Mouse (Mus musculus) heart, embryonic 10.5 days (tissue): ENCODE measurements at regions not wholly inside any gene's neighbourhood (a gene's known extent, or its start where the extent isn't known, plus 50 kb on each side); places are given as distances from the start of the nearest gene placed in this dataset.

Source experiments
- DNase-seq: peaks from one replicate; pipeline ENCODE4 v3.0.0-alpha.2; 2017; ENCODE audit warnings: low spot score
- H3K27ac ChIP-seq: fragments of 300-500 bp; sonication (generic); 2 replicates; pipeline ENCODE4 v1.5.1; 2016; ENCODE audit warnings: mild to moderate bottlenecking
- H3K27me3 ChIP-seq: fragments of 300-500 bp; sonication (generic); 2 replicates; pipeline ENCODE4 v1.6.1; 2016; ENCODE audit warnings: mild to moderate bottlenecking; ENCODE audit not compliant: poor library complexity, insufficient read depth, severe bottlenecking
- H3K36me3 ChIP-seq: fragments of 300-500 bp; sonication (generic); 2 replicates; pipeline ENCODE4 v1.6.1; 2016; ENCODE audit warnings: mild to moderate bottlenecking, moderate library complexity
- H3K4me1 ChIP-seq: fragments of 300-500 bp; sonication (generic); 2 replicates; pipeline ENCODE4 v1.6.1; 2016; ENCODE audit warnings: mild to moderate bottlenecking
- H3K4me3 ChIP-seq: fragments of 300-500 bp; sonication (generic); 2 replicates; pipeline ENCODE4 v1.5.1; 2016; ENCODE audit warnings: mild to moderate bottlenecking, moderate library complexity
- H3K9me3 ChIP-seq: fragments of 300-500 bp; sonication (generic); 2 replicates; pipeline ENCODE4 v1.6.1; 2016; ENCODE audit warnings: mild to moderate bottlenecking, moderate library complexity
- WGBS: fragments of 180-500 bp; shearing (Covaris S2); methylation state at CpG from one replicate; pipeline ENCODE4 v1.1.7; 2016; 5-methylcytosine and 5-hydroxymethylcytosine counted together

DNA sequence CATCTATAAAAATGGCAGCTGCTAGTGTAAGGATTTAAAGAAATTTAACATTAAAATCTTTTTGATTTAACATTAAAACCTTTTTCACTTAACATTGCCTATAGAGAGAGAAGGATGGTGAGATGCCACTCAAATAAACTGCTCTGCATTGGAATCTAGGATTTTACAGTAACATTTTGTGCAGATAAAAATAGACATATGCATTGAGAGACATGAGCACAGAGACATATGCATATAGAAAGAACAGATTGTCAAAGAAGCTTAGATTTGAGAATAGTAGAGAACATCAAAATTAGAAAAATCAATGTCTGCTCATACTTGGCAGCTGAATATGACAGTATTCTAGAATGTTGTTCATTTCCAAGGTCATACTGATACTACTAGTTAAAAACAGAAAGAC, 220.2 kb downstream of the Arap2 start:
- H3K27ac ChIP-seq: no peak overlapping the region
- no peaks in the 10 kb centered on the region for H3K27me3 ChIP-seq
- H3K4me3 ChIP-seq: no peak overlapping the region
- no peaks in the 10 kb centered on the region for H3K4me1 ChIP-seq
- H3K36me3 ChIP-seq: no peaks in the 10 kb centered on the region
- no peak for DNase-seq
- no peaks in the 10 kb centered on the region for H3K9me3 ChIP-seq

DNA sequence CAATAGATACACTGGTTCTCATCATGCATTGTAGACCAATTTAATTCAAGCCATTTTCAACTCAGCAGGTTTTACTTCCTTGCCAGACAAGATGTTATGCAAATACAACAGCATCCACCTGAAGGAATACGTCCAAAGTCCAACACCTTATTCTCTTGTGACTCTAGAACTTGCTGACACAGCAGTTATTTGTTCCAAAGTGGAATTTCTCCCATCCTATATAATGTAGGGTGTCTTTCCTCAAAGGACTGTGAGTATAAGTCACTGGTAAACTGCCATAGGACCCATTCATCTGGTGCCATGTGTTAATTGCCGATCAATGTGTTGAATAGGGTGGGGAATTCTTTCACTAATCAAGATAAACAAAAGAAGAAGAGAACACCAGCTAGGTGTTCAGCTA, 226.7 kb downstream of the Arap2 start:
- Histone ChIP-seq H3K27ac (no peak overlapping the region), H3K9me3 (no peaks in the 10 kb centered on the region), H3K36me3 (no peaks in the 10 kb centered on the region), H3K27me3 (no peaks in the 10 kb centered on the region), H3K4me1 (no peaks in the 10 kb centered on the region), H3K4me3 (no peak overlapping the region)
- DNase-seq: no peak
- 89% methylated on average over 2 of the region's 2 CpGs for WGBS

DNA sequence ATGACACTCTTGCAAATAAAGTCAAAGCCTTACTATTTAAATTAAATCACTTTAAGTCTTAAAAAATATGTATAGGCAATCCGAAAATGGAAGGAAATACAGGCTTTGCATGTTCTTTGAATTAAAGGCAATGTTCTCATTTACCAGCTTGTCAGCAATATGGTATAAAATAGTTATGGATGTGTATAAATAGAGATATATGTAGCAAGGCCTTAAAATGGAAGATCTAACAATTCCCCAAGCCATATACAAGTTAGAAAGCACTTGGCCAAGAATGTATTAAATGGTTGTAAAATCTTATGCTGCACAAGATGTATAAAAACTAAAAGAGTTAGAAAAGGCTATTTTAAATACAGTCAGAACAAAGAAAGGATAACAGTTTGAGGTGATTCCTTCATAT, 254.1 kb downstream of the Arap2 start:
- Histone ChIP-seq H3K4me1 (no peaks in the 10 kb centered on the region), H3K4me3 (no peak overlapping the region), H3K36me3 (no peaks in the 10 kb centered on the region), H3K27ac (no peak overlapping the region), H3K27me3 (no peaks in the 10 kb centered on the region), H3K9me3 (no peaks in the 10 kb centered on the region)
- no peak for DNase-seq
- 61% methylated on average over 1 of the region's 1 CpGs for WGBS

DNA sequence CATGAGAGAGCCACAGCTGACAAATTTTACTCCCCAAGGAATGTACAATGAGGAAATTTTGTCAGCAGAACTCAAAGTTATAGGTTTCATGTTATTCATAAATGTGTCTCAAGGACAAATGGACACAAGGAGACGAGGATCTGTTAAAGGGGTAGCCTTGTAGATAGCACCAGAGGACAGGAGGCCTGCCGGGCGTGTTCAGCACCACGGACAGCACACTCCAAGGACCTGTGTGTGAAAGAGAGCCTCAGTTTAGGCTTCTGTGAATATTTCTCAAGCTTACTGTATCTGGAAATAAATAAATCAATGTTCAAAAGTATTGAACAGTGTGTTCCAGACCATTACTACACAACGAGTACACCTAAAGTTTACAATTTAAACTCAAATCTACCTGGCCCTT, 282.4 kb downstream of the Arap2 start:
- Histone ChIP-seq H3K9me3 (no peaks in the 10 kb centered on the region), H3K27ac (no peak overlapping the region), H3K27me3 (no peaks in the 10 kb centered on the region), H3K36me3 (no peaks in the 10 kb centered on the region), H3K4me3 (no peak overlapping the region), H3K4me1 (no peaks in the 10 kb centered on the region)
- WGBS: 26% methylated on average over 5 of the region's 5 CpGs
- DNase-seq: peak; percentile 77

DNA sequence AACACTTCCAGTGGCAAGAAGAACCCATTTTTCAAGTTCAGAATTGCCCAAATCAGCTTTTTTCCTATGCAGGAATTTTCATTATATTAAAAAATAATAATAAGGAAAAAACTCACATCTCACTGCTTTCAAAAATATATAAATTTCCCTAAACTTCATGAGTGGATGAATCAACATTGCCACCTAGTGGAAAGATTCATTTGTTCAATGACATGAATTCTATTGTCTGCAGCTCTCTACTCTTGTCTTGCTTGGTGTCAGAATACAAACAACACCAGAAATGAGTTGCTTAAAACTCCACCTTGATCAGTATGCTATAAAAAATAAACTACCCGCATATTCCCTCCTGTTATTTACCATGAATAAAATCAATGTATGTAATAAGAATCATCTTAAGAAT, 285.0 kb downstream of the Arap2 start:
- WGBS: 27% methylated on average over 1 of the region's 1 CpGs
- no peak overlapping the region for H3K4me3 ChIP-seq
- no peak for DNase-seq
- no peak overlapping the region for H3K27ac ChIP-seq
- H3K4me1 ChIP-seq: no peaks in the 10 kb centered on the region
- H3K27me3 ChIP-seq: no peaks in the 10 kb centered on the region
- no peaks in the 10 kb centered on the region for H3K9me3 ChIP-seq
- H3K36me3 ChIP-seq: no peaks in the 10 kb centered on the region

DNA sequence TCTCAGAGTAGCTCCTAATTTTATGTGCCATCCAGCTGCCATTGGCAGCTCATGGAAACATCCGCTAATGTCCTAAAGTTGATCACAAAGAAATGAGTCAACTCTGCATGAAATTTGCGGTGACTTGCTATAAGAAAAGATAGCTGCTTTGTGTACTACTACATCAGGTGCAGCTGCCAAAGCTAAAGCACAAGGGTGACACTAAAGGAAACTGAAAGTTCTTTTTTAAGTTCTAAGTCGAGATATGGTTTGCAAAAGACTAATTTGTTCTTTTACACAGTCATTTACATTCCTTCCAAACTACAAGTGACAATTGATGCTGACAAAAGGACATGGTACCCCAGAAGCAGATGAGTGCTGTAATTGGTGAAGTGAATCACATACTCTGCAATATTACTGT, 292.5 kb downstream of the Arap2 start:
- WGBS: 80% methylated on average over 3 of the region's 3 CpGs
- Histone ChIP-seq H3K4me1 (no peaks in the 10 kb centered on the region), H3K36me3 (no peaks in the 10 kb centered on the region), H3K9me3 (no peaks in the 10 kb centered on the region), H3K27ac (no peak overlapping the region), H3K4me3 (no peak overlapping the region), H3K27me3 (no peaks in the 10 kb centered on the region)
- DNase-seq: no peak

DNA sequence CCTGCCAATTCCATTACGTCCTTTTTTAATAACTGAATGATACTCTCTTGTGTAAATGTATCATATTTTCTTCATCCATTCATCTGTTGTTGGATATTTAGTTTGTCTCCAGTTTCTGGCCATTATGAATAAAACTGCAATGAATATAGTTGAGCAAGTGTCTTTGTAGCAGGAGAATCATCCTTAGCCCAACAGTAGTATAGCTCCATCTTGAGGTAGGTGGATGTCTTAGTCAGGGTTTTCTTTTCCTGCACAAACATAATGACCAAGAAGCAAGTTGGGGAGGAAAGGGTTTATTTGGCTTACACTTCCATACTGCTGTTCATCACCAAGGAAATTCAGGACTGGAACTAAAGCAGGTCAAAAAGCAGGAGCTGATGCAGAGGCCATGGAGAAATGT, 299.2 kb downstream of the Arap2 start:
- Histone ChIP-seq H3K4me3 (no peak overlapping the region), H3K4me1 (no peaks in the 10 kb centered on the region), H3K36me3 (no peaks in the 10 kb centered on the region), H3K27me3 (no peaks in the 10 kb centered on the region), H3K9me3 (no peaks in the 10 kb centered on the region), H3K27ac (no peak overlapping the region)
- WGBS: 69% methylated on average over 1 of the region's 1 CpGs
- no peak for DNase-seq

DNA sequence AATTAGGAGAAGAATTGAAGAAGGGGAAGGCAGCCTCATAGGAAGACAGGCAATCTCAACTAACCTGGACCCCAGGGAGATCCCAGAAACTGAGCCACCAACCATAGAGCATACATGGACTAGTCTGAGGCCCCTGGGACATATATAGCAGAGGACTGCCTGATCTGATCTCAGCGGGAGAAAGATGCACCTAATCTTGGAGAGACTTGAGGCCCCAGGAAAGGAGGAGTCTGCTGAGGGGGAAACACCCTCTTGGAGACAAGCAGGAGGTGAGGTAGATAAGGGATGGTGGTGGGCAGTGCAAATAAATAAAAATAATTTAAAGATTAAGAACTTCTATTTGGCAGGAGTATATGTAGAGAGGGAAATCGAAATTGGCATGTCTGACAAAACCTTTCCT, 303.4 kb downstream of the Arap2 start:
- H3K4me1 ChIP-seq: no peaks in the 10 kb centered on the region
- 49% methylated on average over 2 of the region's 2 CpGs for WGBS
- no peaks in the 10 kb centered on the region for H3K9me3 ChIP-seq
- H3K27me3 ChIP-seq: no peaks in the 10 kb centered on the region
- H3K27ac ChIP-seq: no peak overlapping the region
- H3K4me3 ChIP-seq: no peak overlapping the region
- DNase-seq: no peak
- no peaks in the 10 kb centered on the region for H3K36me3 ChIP-seq
